Mouse (Mus musculus) spleen, adult 2 months (tissue): ENCODE measurements around the gene Polr2c. TPM values are rescaled to one million over a fixed set of nuclear protein-coding genes. Genes with fewer than 3 reads are reported as not detected.
A peak's percentile ranks its signal among the peaks of the same experiment; 100 is the strongest.

Experiments used
- DNase-seq, 2 experiments: peaks; one replicate each; pipeline versions ENCODE4 v3.0.0 to v3.0.0-alpha.2; 2012 to 2021; ENCODE audit warnings: low spot score in 2 of 2, low read depth in 1 of 2
- H3K27ac ChIP-seq: fragments of 200-500 bp; 2 replicates; pipeline ENCODE4 v1.5.1; 2012; ENCODE audit warnings: low read length, inconsistent platforms; ENCODE audit not compliant: insufficient read depth
- H3K27me3 ChIP-seq: fragments of 200-500 bp; 2 replicates; pipeline ENCODE4 v1.6.1; 2012; ENCODE audit warnings: mild to moderate bottlenecking, moderate library complexity, low read length, inconsistent platforms; ENCODE audit not compliant: control insufficient read depth, insufficient read depth
- H3K36me3 ChIP-seq: fragments of 200-500 bp; 2 replicates; pipeline ENCODE4 v1.6.1; 2012; ENCODE audit warnings: mild to moderate bottlenecking, low read length, inconsistent platforms; ENCODE audit not compliant: control insufficient read depth, insufficient read depth
- H3K4me1 ChIP-seq: fragments of 200-500 bp; 2 replicates; pipeline ENCODE4 v1.6.1; 2011; ENCODE audit warnings: inconsistent platforms; ENCODE audit not compliant: control insufficient read depth, insufficient read depth, insufficient read length
- H3K4me3 ChIP-seq: fragments of 200-500 bp; 2 replicates; pipeline ENCODE4 v1.5.1; 2011; ENCODE audit warnings: mild to moderate bottlenecking, inconsistent platforms; ENCODE audit not compliant: insufficient read depth, insufficient read length; ENCODE audit errors: extremely low read depth
- CTCF ChIP-seq: fragments of 200-500 bp; IDR thresholded peaks from 2 replicates; pipeline ENCODE4 v1.5.1; 2011; ENCODE audit warnings: mild to moderate bottlenecking, inconsistent platforms; ENCODE audit not compliant: insufficient read depth, insufficient read length, insufficient replicate concordance; ENCODE audit errors: extremely low read depth
- POLR2A ChIP-seq: fragments of 200-500 bp; IDR thresholded peaks from 2 replicates; pipeline ENCODE4 v1.6.1; 2011; ENCODE audit warnings: low read depth, low read length, inconsistent platforms
- WGBS: fragments of 180-500 bp; shearing (Covaris S2); methylation state at CpG from one replicate; pipeline ENCODE4 v1.1.7; 2018; 5-methylcytosine and 5-hydroxymethylcytosine counted together
- polyA plus RNA-seq: library from polyadenylated mRNA; depleted of rRNA; stranded (reverse); fragments of >200 nt; gene quantifications from 2 replicates; pipeline ENCODE4 v1.2.3, GENCODE M21; 2012

Gene Polr2c
- polyA plus RNA-seq, 1 experiment: 56.4 TPM

DNA sequence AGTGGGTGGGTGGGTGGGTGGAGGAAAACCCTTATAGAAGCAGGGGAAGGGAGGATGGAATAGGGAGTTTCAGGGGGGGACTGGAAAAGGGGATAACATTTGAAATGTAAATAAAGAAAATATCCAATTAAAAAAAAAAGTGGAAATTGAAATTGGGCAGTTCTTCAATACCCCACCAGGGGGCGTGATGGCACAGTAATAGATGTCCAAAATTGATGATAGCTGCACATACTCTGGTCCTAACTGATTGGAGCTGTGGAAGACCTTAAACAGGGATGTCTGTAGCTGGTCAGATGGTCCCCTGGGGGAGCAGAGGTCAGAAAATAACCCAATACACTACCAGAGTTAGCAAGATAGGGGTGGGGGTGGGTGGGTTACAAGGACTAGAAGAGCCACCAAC lies 42.7 kb upstream of the Polr2c start:
- TF ChIP-seq CTCF: peak; percentile 20; the same call in 1 of the 2 replicates
- no peak for TF ChIP-seq POLR2A
- Histone ChIP-seq H3K4me1 (no peaks in the 10 kb centered on the region), H3K27me3 (no peaks in the 10 kb centered on the region), H3K4me3 (no peak overlapping the region), H3K27ac (no peak overlapping the region), H3K36me3 (no peaks in the 10 kb centered on the region)
- 0% methylated on average over 1 of the region's 1 CpGs for WGBS
- DNase-seq: no peak

- 41% methylated on average over 11 of the region's 11 CpGs for WGBS
- H3K36me3 ChIP-seq: peaks cover 8% of the 10 kb centered on the region
- no peak for TF ChIP-seq CTCF
- no peak for TF ChIP-seq POLR2A
- no peak overlapping the region for H3K27ac ChIP-seq
- H3K4me1 ChIP-seq: no peaks in the 10 kb centered on the region
- no peak for DNase-seq
- H3K27me3 ChIP-seq: no peaks in the 10 kb centered on the region
- H3K4me3 ChIP-seq: no peak overlapping the region
These were observed 39.3 kb upstream of the Polr2c start for GRCm38 (mm10) chr8:94817933-94818332.

- 89% methylated on average over 6 of the region's 6 CpGs for WGBS
- Histone ChIP-seq H3K4me1 (no peaks in the 10 kb centered on the region), H3K27ac (no peak overlapping the region), H3K4me3 (no peak overlapping the region), H3K36me3 (peaks cover 16% of the 10 kb centered on the region), H3K27me3 (no peaks in the 10 kb centered on the region)
- DNase-seq: no peak
- TF ChIP-seq POLR2A: no peak
- TF ChIP-seq CTCF: no peak
These were observed 37.5 kb upstream of the Polr2c start for GRCm38 (mm10) chr8:94819671-94820179.

GRCm38 (mm10) chr8:94820553-94820952 lies 36.7 kb upstream of the Polr2c start:
- WGBS: 94% methylated on average over 7 of the region's 7 CpGs
- H3K27ac ChIP-seq: no peak overlapping the region
- H3K27me3 ChIP-seq: no peaks in the 10 kb centered on the region
- H3K36me3 ChIP-seq: peaks cover 18% of the 10 kb centered on the region
- no peak overlapping the region for H3K4me3 ChIP-seq
- DNase-seq: no peak
- H3K4me1 ChIP-seq: no peaks in the 10 kb centered on the region
- TF ChIP-seq POLR2A: no peak
- TF ChIP-seq CTCF: no peak

- no peaks in the 10 kb centered on the region for H3K27me3 ChIP-seq
- DNase-seq: no peak
- peaks cover 18% of the 10 kb centered on the region for H3K36me3 ChIP-seq
- no peaks in the 10 kb centered on the region for H3K4me1 ChIP-seq
- H3K27ac ChIP-seq: no peak overlapping the region
- TF ChIP-seq CTCF (no peak), POLR2A (no peak)
- H3K4me3 ChIP-seq: no peak overlapping the region
- WGBS: 98% methylated on average over 2 of the region's 2 CpGs
These were observed 35.9 kb upstream of the Polr2c start for GRCm38 (mm10) chr8:94821381-94821780.

DNA sequence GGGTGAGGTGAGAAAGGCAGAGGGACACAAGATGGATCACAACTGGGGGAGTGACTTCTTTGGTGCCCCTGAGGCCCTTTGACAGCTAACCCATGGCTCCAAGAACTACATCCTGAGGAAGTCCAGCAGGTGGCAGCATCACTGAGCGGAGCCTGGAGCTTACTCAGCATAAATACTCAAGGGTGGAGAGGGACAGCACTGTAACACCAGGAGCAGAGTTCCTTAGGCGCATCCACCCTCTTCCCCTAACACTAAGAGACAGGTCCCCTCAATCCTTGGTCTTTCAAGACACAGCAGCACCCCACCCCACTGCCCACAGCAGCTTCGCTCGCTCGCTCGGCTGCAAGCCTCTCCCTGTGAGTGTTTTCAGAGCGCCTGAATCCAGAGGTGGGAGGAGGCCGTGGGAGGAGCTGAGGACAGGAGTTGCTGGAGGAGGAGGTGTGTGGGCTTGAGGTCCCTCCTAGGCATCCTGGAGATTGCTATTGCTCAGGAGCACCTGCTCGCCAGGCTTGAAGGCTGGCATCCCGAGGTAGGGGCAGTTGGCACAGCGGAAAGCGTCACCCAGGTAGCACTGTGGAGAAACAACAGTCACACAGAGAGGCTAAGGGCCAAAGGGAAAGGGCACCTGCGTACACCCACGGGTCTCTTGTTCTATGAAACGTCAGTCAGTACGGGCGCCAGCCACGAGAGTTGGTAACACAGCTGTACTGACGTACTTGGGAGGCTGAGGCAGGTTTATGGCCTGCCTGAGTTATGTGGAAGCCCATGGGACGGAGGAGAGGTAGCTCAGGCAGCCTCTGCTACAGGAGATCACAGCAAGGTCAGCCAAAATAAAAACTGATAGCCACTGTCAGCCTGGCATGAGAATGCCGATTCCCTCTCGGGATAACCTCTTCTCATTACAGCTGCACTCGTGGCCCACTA lies 34.4 kb upstream of the Polr2c start:
- DNase-seq: peak in 1 of 2 experiments; percentile 50
- TF ChIP-seq POLR2A (no peak), CTCF (peak; percentile 55; the same call in 1 of the 2 replicates)
- Histone ChIP-seq H3K27me3 (no peaks in the 10 kb centered on the region), H3K27ac (no peak overlapping the region), H3K4me3 (no peak overlapping the region), H3K36me3 (peaks cover 21% of the 10 kb centered on the region), H3K4me1 (no peaks in the 10 kb centered on the region)
- 95% methylated on average over 23 of the region's 23 CpGs for WGBS

GRCm38 (mm10) chr8:94825170-94825569 lies 32.1 kb upstream of the Polr2c start:
- 93% methylated on average over 6 of the region's 6 CpGs for WGBS
- peaks cover 23% of the 10 kb centered on the region for H3K36me3 ChIP-seq
- no peak overlapping the region for H3K27ac ChIP-seq
- no peaks in the 10 kb centered on the region for H3K27me3 ChIP-seq
- H3K4me1 ChIP-seq: no peaks in the 10 kb centered on the region
- H3K4me3 ChIP-seq: no peak overlapping the region
- no peak for DNase-seq
- TF ChIP-seq POLR2A (no peak), CTCF (no peak)
